Mouse (Mus musculus) heart, adult 2 months (tissue): Measurements from ENCODE around the gene Ubiad1.

Experiments used
- CTCF ChIP-seq: fragments of 200-600 bp; IDR thresholded peaks from 2 replicates; pipeline ENCODE4 v1.8.1; 2022; ENCODE audit warnings: antibody characterized with exemption, mild to moderate bottlenecking, moderate library complexity
- POLR2A ChIP-seq: fragments of 200-500 bp; IDR thresholded peaks from 2 replicates; pipeline ENCODE4 v1.6.1; 2011; ENCODE audit warnings: mild to moderate bottlenecking, low read depth, low read length, control low read depth; ENCODE audit not compliant: insufficient read depth

DNA sequence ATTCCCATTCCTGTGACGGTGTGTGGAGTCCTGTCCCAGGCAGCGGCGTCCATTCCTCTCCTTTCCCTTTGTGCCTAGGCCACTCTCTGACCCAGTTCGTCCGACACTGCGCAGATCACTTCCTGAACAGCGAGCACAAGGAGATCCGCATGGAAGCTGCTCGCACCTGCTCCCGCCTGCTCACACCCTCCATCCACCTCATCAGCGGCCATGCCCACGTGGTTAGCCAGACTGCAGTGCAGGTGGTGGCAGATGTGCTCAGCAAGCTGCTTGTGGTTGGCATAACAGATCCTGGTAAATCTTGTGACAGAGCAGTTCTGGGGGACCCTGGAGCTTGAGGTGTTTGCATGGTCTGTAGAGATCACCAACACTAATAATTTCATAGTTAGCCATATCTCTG, 20.3 kb upstream of the Ubiad1 start:
- no peak for TF ChIP-seq CTCF
- TF ChIP-seq POLR2A: no peak
